ENCODE assay signal across 8 mouse cellular contexts in the genomic region with DNA sequence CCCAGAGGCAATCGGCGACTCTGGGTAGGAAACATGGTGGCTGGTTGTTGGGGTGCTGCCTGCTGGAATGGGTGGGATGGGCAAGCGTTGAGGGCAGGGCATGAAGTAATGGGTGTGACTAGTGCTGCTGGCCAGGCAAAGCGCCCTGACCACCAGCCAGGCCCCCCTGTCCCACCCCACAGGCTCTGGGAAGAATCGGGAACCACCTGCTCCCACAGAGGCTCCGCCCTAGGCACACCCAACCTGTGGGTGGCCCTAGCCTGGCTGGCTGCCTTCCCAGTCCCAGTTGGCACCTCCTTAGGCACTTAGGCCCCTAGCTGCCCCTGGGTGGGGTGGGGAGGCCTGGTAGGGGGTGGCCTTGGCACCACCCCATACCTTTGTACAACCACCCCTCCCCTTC. TPM values are rescaled to one million over a fixed set of nuclear protein-coding genes. Genes with fewer than 3 reads are reported as not detected.
DNase-seq lines count a peak whose midpoint lies in the region; ATAC-seq lines count a peak whose summit lies in the region.

No protein-coding gene starts in this region.

- ATAC-seq in limb, embryonic 12.5 days (ENCODE audit: insufficient number of reproducible peaks, insufficient read depth, low FRiP score, low TSS enrichment, low read depth) = no peak

- H3K27me3 ChIP-seq in limb, embryonic 12.5 days = no peaks in the 10 kb centered on the region

- no peak overlapping the region for H3K27ac ChIP-seq in limb, embryonic 12.5 days

- peaks cover 35% of the 10 kb centered on the region for H3K4me1 ChIP-seq in limb, embryonic 12.5 days (replicated peaks)

- no peak overlapping the region for H3K4me2 ChIP-seq in limb, embryonic 12.5 days

- H3K36me3 ChIP-seq in limb, embryonic 12.5 days = peaks cover 47% of the 10 kb centered on the region

- peak; percentile 63 for DNase-seq in adrenal gland, adult 2 months
- no peak for DNase-seq in adrenal gland, postnatal 36 days
- peak; percentile 70 for DNase-seq in testis, postnatal 10 days (ENCODE audit: low spot score)
- DNase-seq in testis, postnatal 14 days (ENCODE audit: low spot score) = no peak
- DNase-seq in heart, postnatal 4 days = peak; percentile 77
- peak; percentile 73 to 79 for DNase-seq in spleen, postnatal 4 days (ENCODE audit: low spot score in 2 of 2)
- no peak for DNase-seq in left cerebral cortex, postnatal 4 days

- intact Hi-C loops in left cerebral cortex, postnatal 4 days (cut with DNase I) = no loop called here

- H3K9me3 ChIP-seq in limb, embryonic 12.5 days = no peaks in the 10 kb centered on the region

- 84% methylated on average over 6 of the region's 6 CpGs for WGBS in limb, embryonic 12.5 days

- H3K9ac ChIP-seq in limb, embryonic 12.5 days (replicated peaks) = 0 out of 2 replicates have a peak overlapping the region, but pooled peaks have one; percentile 12

- H3K4me3 ChIP-seq in limb, embryonic 12.5 days (replicated peaks) = peak overlapping the region; percentile 10; the same call in 1 of the 2 replicates

RNA-seq across cellular contexts. Expression of a gene that starts 2.2 kb away (rescaled TPM):
- 100 to 1,000 TPM in 1 of 2 experiments, 10 to 100 TPM in 1; 75.8 to 115 TPM for total RNA-seq in adrenal gland, adult 2 months (2021)
- 233 and 269 TPM in 2 replicates for polyA plus RNA-seq in adrenal gland, adult 2 months (2012; rRNA removed)
- 100 to 1,000 TPM; 104 to 188 TPM for total RNA-seq in adrenal gland, postnatal 36 days (2021)
- 100 to 1,000 TPM; 145 to 163 TPM for total RNA-seq in heart, postnatal 4 days (2021)
- 30.6 and 38.0 TPM in 2 replicates for polyA plus RNA-seq in limb, embryonic 12.5 days (2016; fragmentation: Nextera tagmentation; extraction: Ambion mirVana)
- 100 to 1,000 TPM; 158 to 163 TPM for total RNA-seq in left cerebral cortex, postnatal 4 days (2021)

RNA-seq across cellular contexts. Expression of a gene that starts 5.3 kb away (rescaled TPM):
- 100 to 1,000 TPM in 1 of 2 experiments, 10 to 100 TPM in 1; 74.5 to 118 TPM for total RNA-seq in adrenal gland, adult 2 months (2021)
- 84.3 and 84.6 TPM in 2 replicates for polyA plus RNA-seq in adrenal gland, adult 2 months (2012; rRNA removed)
- 100 to 1,000 TPM in 1 of 2 experiments, 10 to 100 TPM in 1; 57.5 to 205 TPM for total RNA-seq in adrenal gland, postnatal 36 days (2021)
- 1 to 10 TPM; 3.7 to 5.1 TPM for total RNA-seq in heart, postnatal 4 days (2021)
- polyA plus RNA-seq in limb, embryonic 12.5 days (2016; fragmentation: Nextera tagmentation; extraction: Ambion mirVana) = 4.9 and 5.6 TPM in 2 replicates
- total RNA-seq in left cerebral cortex, postnatal 4 days (2021) = 100 to 1,000 TPM; 299 to 316 TPM

RNA-seq across cellular contexts. Expression of a gene that starts 7.5 kb away (rescaled TPM):
- total RNA-seq in adrenal gland, adult 2 months (2021) = 100 to 1,000 TPM; 654 to 778 TPM
- polyA plus RNA-seq in adrenal gland, adult 2 months (2012; rRNA removed) = 5,895 and 6,727 TPM in 2 replicates
- total RNA-seq in adrenal gland, postnatal 36 days (2021) = 100 to 1,000 TPM; 561 to 735 TPM
- 1,000 to 10,000 TPM in 1 of 2 experiments, 100 to 1,000 TPM in 1; 966 to 1,003 TPM for total RNA-seq in heart, postnatal 4 days (2021)
- polyA plus RNA-seq in limb, embryonic 12.5 days (2016; fragmentation: Nextera tagmentation; extraction: Ambion mirVana) = 460 and 465 TPM in 2 replicates
- total RNA-seq in left cerebral cortex, postnatal 4 days (2021) = 100 to 1,000 TPM; 247 to 270 TPM

RNA-seq across cellular contexts. Expression of a gene that starts 19.9 kb away (rescaled TPM):
- total RNA-seq in adrenal gland, adult 2 months (2021) = 10 to 100 TPM; 30.6 to 77.0 TPM
- polyA plus RNA-seq in adrenal gland, adult 2 months (2012; rRNA removed) = 108 and 152 TPM in 2 replicates
- 100 to 1,000 TPM in 1 of 2 experiments, 10 to 100 TPM in 1; 35.0 to 104 TPM for total RNA-seq in adrenal gland, postnatal 36 days (2021)
- total RNA-seq in heart, postnatal 4 days (2021) = 100 to 1,000 TPM; 163 to 193 TPM
- polyA plus RNA-seq in limb, embryonic 12.5 days (2016; fragmentation: Nextera tagmentation; extraction: Ambion mirVana) = 166 and 175 TPM in 2 replicates
- total RNA-seq in left cerebral cortex, postnatal 4 days (2021) = 100 to 1,000 TPM; 211 to 228 TPM

RNA-seq across cellular contexts. Expression of a gene that starts 26.8 kb away (rescaled TPM):
- 10 to 100 TPM; 14.0 to 21.7 TPM for total RNA-seq in adrenal gland, adult 2 months (2021)
- 25.9 and 34.5 TPM in 2 replicates for polyA plus RNA-seq in adrenal gland, adult 2 months (2012; rRNA removed)
- total RNA-seq in adrenal gland, postnatal 36 days (2021) = 10 to 100 TPM; 16.8 to 19.1 TPM
- total RNA-seq in heart, postnatal 4 days (2021) = 1 to 10 TPM; 1.9 to 4.9 TPM
- polyA plus RNA-seq in limb, embryonic 12.5 days (2016; fragmentation: Nextera tagmentation; extraction: Ambion mirVana) = 9.1 and 9.5 TPM in 2 replicates
- total RNA-seq in left cerebral cortex, postnatal 4 days (2021) = 1 to 10 TPM; 6.0 to 6.1 TPM

Comparison
In these comparisons a context has a peak if more than half of its experiments do, and no peak if none do; other contexts are left out.
1. DNase-seq: peak in adrenal gland, adult 2 months (single experiment), testis, postnatal 10 days (single experiment), heart, postnatal 4 days (single experiment) and spleen, postnatal 4 days (2 of 2); none in adrenal gland, postnatal 36 days (0 of 2), testis, postnatal 14 days (single experiment) and left cerebral cortex, postnatal 4 days (single experiment).
2. RNA of a gene that starts 5.3 kb away (total RNA-seq): 299 to 316 TPM in left cerebral cortex, postnatal 4 days, 57.5 to 205 TPM in adrenal gland, postnatal 36 days and 74.5 to 118 TPM in adrenal gland, adult 2 months; 3.7 to 5.1 TPM in heart, postnatal 4 days; every median in the first group is over 4 times any median in the second.